Mouse (Mus musculus): Measurements from ENCODE around the gene Ttll11.

The Ttll11 gene

DNA sequence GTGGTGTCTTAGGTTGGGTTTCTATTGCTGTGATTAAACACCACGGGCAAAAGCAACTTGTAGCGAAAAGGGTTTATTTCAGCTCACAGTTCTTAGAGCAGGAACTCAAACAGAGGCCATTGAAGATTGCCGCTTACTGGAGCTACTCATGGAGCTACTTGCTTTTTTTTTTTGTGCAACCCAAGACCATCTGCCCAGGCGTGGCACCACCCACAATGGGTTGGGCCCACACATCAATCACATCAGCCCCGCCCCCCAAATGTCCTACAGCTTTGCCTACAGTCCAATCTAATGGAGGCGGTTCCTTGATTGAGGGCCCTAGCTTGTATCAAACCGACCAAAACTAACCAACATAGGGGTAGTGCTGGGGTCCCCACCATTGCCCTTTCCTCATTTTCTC, 215.9 kb downstream of the Ttll11 start:
- no peak for DNase-seq

DNA sequence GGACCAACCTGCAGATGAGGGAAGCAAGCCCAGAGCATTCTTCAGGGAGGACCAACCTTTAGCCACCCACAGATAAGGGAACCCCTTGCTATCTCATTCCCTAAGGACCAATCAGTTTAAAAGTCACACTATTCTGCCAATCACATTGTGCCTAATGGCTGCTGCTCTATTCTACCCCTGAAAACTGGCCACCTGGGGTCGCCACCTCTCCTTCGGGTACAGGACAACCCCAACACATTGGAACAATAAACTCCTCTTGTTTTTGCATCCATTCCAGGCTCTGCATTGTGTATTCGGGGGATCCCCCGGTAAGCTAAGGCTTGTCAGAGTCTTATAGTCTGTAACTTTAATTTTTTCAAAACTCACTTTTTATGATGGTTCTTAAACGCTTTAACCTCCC, 218.3 kb downstream of the Ttll11 start:
- no peak for DNase-seq

DNA sequence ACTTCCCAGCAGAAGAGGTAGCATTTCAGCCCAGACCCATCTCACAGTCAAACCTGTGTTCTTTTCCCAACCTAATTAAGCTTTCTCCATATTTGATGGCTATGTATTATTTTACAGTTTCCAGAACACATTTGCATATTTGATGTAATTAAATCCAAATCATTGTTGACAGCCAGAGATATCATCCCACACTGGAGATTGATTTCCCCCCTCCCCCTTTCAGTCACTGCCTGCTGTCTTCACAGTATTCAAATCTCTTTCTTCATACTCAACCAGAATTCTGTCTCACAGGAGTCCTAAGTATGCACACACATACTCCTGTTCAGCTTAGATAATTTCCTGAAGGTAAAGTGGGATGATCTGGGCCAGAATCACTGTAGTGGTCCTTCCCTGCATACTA, 218.8 kb downstream of the Ttll11 start:
- DNase-seq = no peak

DNA sequence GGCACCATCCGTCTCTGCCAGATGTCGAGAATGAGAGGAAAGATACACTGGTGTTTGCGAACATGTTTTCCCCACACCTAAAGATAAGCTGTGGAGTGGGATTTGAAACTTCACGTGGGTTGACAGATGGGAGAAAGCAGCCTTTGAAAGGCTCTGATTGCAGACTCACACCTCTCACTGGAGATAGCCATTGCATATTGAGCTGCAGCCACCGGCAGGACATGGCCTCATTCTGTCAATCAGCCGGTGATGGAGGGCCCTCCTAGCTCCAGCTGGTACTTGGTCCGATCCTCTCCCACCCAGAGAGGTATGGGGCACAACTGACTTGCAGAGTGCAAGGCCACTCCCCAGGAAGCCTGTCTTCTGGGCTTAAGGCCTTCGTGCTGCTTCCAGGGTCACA, 219.4 kb downstream of the Ttll11 start:
- DNase-seq = no peak

DNA sequence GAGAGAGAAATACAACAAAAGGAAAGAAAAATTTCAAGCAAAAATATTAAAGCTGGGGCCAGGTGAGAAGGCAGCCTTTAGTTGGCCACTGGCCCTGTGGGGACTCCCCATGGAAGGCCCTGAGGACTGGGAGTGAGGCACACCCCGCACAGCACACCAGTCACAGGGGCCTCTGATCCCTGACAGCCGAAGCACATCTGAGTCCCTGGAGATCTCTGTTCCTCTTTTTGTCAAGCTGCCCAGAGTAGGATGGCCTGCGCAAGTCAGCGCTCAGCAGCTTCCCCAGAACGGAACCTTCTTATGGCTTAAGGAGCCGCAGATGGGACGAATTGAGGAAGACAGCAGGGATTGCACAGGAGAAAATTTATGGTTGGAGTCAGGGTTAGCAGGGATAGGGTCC, 223.2 kb downstream of the Ttll11 start:
- peak in 1 of 2 experiments; percentile 11 for DNase-seq

DNA sequence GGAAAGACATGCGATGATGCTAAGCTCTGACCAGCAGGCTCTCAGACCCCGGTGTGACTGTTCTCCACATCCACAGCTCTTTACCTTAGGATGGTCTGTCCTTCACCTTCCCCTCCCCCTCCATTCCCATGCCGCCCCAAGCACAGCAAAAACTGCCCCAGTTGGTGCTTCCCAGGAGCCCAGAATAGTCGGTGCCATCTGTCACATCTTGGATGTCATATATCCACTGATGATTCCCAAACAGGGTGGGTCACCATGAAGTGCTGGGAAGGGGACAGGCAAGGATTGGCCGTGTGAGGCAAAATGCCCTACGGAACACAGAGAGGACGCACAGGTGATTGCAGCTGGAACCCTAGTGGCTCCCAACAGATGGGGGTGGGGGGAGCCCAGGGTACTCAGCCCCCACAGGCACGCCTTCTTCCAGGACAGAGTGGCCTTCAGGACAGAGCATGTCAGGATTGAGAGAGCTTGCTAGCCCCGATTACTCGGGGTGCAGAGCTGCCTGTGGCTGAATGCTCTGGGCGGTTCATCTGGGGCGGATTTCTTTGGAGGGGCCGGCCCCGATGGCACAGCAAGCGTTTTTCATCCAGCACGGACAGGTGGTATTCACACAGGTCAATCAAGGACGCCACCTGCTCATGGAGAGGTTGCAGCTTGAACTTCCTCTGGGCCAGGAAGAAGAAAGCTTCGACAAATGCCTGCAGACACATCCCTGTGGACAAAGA, 227.8 kb downstream of the Ttll11 start:
- DNase-seq = no peak

DNA sequence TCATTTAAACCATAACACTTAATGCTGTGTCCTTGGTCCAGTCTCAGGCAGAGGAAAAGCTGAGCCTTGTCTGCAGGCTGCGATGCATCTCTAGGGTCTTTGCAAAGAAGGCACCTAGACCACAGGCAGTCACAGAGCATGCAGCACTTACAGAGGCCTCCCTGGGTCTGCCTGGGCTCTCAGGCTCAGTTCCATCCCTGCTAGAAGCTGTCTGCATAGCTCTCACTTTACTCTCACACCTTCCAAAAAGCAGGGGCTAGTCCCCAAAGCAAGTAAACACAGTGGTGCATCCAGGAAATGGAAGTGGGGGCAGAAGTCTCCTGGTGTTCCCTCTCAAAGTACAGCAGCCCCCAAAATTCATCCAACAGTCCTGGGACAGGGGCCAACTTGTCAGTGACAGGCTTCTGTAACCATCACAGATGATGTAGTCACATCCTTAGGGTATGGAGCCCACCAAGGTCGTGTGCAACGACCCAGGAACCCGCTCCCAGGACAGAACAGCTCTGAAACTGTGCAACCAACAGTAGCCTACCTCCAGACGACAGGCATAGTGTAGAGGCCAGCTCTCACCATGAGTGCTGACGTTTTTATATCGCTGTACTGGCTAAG, 229.1 kb downstream of the Ttll11 start:
- DNase-seq = no peak

DNA sequence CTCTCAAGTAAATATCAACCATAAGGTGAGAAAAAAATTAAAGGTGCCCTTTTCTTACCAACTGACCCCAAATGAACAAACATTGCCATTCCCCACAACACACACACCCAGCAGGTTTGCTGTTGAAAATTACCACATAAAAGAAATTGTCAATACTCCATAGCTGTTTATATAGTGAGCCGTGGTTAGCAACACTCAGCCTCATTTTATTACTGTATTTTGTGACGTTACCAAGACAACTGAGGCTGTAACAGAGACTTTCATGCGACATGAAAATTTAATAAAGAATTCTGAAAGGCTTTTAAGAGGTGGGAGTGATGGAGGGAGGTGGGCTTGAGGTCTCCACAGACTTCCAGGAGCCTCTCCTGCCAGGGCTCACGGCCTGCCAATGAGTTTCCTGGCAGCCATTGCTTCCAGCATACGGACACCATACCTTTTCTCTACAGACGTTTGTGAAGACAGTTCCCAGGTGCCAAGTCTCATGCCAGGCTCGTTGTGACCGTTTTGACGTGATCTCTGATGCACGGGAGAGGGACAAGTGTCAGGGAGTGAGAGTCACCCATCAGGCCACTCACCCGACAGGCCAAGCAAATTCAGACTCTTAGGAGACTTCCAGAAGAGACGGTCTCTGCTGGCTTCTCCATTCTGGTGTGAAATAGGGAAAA, 232.2 kb downstream of the Ttll11 start:
- DNase-seq = no peak

DNA sequence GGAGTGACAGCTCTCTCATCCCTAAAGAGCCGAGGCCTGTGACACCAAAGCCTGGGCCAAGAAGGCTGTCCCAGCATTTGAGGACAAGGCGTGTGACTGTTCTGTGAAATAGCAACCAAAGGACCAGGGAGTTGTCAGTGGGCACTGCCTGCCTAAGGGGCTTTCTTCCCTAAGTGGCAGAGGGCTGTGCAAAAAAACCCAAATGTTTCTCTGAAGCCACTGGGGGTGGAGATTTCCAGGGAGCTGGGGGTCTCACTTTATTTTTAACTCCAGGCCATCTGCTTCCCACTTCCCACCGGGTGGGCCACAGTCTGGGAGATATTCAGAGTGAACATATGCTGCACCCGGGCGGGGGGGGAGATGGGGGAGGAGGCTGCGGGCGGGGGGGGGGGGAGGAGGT, 233.1 kb downstream of the Ttll11 start:
- DNase-seq = no peak

DNA sequence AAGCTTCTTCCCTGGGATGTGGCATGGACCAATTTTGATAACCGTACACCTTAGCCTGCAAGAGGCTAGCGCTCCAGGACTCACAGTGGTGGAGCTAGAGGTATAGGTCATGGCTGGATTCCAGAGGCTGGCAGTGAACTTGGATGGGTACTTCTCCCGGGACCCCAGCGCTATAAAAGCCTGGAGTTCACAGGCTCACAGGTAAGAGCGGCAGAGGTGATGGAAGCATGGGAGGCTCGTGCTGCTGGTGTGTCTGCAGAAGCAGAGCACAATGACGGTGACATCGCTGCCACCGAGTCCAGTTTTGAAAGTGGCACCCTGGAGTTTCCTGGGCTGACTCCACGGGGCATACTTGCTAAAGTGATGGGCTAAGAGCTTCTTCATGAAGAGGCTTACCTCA, 233.8 kb downstream of the Ttll11 start:
- DNase-seq = no peak

DNA sequence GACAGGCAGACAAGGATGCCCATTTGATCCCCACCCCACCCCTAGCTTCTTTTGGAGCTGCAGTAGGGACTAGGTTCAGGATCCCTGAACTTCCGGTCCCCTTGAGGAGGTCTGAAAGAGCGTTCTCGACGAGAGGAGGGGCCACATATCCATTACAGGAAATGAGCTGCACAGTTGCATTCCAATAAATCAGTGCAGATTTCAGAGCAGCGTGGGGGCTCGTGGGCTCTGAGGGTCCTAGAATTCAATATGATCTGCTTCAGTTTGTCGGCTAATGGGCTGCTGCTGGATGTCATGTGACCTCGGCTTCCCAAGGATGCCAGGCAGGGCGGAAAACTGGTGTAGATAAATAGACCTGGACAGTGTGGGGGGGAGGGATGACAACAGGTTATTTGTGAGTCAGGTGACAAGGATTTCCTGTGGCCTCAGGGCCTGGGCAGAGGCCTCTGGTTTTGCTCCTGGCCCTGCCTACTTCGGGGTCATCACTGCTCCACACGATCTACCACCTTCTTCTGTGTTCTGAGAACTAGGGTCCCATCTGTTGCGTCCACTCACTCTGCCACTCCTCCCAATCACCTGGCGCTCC, 240.0 kb downstream of the Ttll11 start:
- DNase-seq = peak in 1 of 2 experiments; percentile 33

DNA sequence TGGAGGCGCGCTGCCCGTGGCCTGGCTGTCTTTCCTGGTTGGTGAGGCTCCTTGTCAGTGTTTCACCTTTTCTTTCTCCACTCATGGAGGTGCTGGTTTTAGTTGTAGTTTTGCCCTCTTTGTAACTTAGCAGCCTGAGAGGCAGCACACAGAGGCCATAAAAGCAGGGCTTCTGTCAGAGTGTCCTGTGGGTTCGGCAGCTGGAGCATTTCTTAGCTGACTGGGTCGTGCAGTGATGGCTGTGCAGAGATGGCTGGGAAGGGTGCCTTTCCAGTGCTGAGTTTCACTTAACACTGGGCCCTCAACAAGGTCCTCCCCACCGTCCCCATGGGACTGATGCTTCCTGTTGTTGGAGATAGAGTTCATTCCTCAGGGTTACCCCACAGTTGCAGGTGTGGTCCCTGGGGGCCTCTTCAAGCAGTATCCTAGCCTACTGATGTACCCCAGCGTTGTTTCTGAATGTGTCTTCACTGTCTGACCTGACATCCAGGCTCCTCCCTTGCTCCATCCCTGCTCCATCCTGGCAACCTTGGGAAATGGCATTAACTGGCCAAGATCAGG, 242.2 kb downstream of the Ttll11 start:
- peak; percentile 42 to 55 for DNase-seq

DNA sequence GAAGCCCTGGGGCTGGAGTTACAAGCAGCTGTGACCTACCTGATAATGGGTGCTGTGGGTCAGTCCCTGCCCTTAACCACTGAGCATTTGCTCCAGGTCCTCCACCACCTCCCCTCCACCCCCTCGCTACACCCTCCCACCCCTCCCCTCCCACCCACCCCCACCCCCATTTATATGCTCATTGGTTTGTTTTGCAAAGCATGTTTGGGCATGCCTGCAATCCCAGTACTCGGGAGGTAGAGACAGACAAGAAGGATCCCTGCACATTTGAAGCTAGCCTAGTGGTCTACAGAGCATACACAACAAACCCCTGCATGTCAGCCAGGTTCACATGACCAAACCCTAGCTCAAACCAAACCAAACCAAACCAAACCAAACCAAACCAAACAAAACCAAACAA, 243.7 kb downstream of the Ttll11 start:
- DNase-seq = no peak

DNA sequence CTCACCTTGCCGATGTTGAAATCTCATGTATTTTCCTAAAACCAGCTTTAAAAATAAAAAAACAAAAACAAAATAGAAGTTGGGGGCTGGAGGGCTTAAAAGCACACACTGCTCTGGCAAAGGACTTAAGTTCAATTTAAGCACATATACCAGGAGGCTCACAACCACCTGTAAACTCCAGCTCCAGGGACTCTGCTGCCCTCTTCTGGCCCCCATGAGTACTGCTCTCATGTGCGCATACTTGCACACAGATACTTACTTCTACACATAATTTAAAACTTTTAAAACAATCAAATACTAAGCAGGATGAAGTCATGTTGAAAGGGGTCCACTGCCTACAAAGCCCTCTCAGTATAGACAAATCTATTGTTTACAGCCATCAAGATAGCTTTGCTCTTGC, 244.7 kb downstream of the Ttll11 start:
- no peak for DNase-seq

DNA sequence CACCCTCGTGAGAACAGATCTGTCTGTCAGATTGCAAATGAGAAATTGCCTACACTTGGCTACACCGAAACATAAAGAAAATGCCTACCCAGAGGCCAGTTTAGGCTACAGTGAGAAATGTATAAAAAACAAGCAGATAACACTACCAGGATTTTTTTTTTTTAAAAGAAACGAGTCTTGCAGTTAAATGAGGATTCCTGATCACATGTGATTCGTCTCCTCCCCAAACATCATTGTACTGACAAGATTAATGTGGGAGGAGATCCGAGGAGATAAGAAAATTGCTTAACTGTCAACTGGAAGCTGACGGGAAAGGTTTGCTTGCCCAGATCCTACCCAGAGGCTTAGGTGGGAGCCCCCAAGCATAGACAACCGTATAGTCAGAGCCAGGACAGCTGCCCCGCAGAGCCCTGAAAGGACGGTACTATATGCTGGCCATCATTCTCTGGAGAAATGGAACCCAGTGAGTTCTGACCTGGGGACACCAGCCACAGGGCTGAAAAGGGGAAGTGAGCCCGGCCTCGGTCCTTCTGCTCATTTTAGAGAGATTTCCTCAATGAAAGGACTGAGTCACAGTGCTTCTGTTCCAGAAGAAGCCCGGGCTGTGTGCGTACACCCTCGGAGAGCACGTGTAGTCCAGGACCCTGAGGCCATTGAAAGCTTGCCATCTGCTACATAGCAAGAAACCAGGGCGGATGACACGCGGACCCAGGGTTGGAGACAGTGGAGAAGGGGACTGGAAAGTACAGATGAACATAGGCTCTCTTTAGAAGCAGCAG, 247.9 kb downstream of the Ttll11 start:
- peak in 1 of 2 experiments; percentile 15 for DNase-seq

DNA sequence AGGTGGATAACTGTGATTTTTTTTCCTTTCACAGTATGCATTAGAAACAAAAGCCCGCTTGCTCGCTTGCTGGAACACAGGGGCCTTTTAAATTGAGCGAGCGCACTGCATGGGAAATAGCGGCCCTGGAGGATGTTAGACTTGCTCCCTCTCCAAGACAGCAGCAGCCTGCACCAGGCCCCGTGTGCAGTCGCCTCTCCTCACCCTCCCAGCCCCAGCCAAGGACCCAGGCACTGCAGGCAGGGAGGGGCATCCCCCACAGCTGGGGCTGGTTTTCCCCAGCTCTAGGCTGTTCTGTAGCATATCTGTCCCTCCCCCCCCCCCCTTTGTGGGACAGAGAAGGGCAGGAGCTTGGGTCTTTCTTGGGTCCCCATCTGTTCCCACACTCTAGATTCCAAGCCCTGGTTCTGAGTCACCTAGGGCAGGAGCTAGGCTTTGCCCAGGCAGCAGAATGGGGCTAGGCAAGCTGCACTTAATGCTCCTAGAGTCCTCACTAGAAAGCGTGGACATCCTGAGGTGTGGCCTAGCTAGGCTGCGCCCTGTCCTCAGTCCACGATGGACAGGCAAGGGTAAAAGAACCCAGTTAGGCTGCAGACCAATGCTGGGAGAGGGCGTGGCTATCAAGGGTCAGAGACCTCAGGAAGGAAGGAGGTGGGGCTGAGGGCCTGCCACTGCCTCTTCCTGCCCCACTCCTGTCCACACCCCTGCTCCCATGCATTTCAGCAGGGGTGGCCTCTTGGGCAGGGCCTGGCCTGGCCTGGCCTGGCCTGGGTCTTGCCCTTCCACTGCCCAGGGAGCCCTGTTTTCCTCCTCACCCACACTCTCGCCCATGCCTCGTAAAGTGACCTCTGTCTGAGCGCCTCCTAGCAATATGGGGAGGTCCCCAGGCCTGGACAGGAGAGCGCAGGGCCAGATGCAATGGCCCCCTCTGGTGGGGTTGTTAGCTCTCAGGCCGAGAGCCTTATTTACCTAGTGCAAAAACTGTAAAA, 250.3 kb downstream of the Ttll11 start:
- peak; percentile 72 to 81 for DNase-seq

DNA sequence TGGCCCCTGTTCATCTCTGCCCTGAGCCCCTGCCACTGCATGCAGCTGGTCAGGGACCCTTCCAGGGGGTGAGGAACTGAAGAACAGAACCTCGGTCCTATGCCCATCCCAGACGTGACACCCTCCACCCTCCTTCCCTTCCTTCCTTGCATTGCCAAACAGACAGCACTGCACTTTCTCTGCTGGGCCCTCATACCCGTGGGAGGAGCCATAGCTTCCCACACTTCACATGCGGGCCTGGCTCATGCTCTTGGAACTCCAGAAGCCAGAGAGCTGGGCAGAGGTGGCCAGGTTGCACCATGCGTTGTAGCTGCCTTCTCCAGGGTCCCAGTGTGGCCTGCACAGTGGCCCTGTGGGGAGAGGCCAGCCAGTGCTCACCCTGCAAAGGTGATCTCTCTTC, 251.1 kb downstream of the Ttll11 start:
- DNase-seq = peak; percentile 35 to 57

DNA sequence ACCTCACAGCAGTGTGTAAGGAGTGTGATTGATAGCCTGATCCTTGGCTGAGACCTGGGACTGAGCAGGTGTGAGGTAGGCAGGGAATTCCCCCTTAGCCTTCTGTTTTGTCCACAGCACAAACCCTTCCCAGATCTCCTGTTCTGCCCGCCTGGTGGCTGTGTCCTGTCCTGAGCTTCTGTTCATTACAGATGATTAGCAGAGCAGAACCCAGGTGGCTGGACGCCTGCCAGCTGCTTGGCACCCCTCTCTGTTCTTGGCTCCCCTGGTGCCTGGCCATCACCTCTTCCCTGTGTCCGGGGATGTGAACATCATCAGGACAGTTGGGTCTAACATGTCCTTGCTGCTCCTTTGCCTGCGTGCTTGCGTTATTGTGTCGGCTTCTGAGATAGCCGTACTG, 256.0 kb downstream of the Ttll11 start:
- peak in 1 of 2 experiments; percentile 35 for DNase-seq

DNA sequence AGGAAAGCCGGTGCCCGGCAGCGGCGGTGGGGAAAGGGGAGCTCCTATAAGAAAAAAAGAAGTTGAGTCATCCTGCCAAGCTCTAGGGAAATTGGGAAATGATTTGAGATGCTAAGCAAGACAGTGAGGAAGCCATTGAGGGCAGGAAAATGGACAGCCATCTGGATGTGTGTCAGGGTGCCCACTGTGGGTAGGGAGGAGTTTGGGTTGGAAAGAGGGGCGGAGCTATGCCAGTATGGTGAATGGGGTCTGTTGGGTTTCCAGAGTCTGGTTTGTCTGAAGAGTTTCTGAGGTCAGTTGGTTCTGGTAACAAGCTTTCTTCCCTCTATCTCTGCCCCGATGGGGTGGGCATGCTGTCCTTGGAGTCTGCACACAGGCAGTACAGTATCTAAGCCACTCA, 256.4 kb downstream of the Ttll11 start:
- no peak for DNase-seq

DNA sequence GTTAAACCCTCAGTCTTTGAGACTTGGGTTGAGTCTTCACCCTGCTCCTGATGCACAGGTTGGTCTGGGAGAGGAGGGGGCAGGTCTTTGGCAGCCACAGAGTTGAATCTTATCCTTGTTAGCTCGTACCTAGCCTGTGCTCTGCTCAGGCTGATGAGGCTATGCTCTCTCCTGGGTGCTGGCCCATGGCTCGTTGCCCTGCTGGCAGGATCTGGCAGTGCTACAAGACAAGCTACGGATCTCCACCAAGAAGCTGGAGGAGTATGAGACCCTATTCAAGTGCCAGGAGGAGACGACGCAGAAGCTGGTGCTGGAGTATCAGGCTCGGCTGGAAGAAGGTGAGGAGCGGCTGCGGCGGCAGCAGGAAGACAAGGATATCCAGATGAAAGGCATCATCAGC, 256.9 kb downstream of the Ttll11 start:
- DNase-seq = no peak

DNA sequence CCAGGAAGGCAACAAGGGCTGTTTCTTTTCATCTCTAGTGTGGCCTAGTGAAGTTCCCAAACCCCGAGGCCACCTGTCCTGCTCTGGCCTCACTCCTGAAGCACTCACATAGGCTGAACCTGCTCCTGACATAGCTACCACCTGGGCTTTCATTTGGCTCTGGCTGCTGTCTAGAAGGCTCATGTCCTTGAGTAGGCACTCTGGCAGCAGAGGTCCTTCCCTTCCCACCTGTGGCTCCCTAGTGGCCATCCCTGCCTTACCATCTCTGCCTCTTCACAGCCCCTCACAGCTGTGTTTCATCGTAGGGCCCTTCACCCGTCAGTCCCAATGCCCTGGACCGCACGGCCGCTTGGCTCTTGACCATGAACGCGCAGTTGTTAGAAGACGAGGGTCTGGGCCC, 258.8 kb downstream of the Ttll11 start:
- no peak for DNase-seq
